22 mouse cellular contexts compared by ENCODE assay signal in genomic region chr9:28563066-28563683, GRCm38 (mm10).
DNase-seq lines count a peak whose midpoint lies in the region; ATAC-seq and TF ChIP-seq lines count a peak whose summit lies in the region.
"Had no signal": no experiment of that assay in that cellular context is flagged by ENCODE, and none has a peak within 500 bp of the region (broad histone marks: within the 10 kb centered on the region; RNA-seq: fewer than 3 reads in every experiment).

No protein-coding gene starts in this region.

- H3K27me3 ChIP-seq in intestine, embryonic 14.5 days (replicated peaks; ENCODE audit: control insufficient read depth, insufficient read depth, low read length), result no peaks in the 10 kb centered on the region
- no peaks in the 10 kb centered on the region for H3K27me3 ChIP-seq in intestine, postnatal 0 days (replicated peaks; ENCODE audit: control insufficient read depth, insufficient read depth, low read length)
- no peaks in the 10 kb centered on the region for H3K27me3 ChIP-seq in kidney, adult 2 months (replicated peaks; ENCODE audit: control insufficient read depth, insufficient read depth, low read length)
- H3K27me3 ChIP-seq in neural tube, embryonic 13.5 days, result no peaks in the 10 kb centered on the region
- no peaks in the 10 kb centered on the region for H3K27me3 ChIP-seq in neural tube, embryonic 15.5 days (replicated peaks)
- H3K27me3 ChIP-seq: hindbrain, embryonic 12.5 days; liver, embryonic 15.5 days; stomach, embryonic 15.5 days had no signal

- 26% methylated on average over 14 of the region's 14 CpGs for WGBS in intestine, embryonic 14.5 days
- WGBS in intestine, postnatal 0 days, result 15% methylated on average over 14 of the region's 14 CpGs
- 11% methylated on average over 14 of the region's 14 CpGs for WGBS in kidney, adult 2 months
- 13% methylated on average over 14 of the region's 14 CpGs for WGBS in neural tube, embryonic 13.5 days
- 10% methylated on average over 14 of the region's 14 CpGs for WGBS in neural tube, embryonic 15.5 days

- H3K4me1 ChIP-seq in intestine, embryonic 14.5 days (replicated peaks; ENCODE audit: control insufficient read depth, insufficient read depth, low read length), result no peaks in the 10 kb centered on the region
- H3K4me1 ChIP-seq in intestine, postnatal 0 days (replicated peaks; ENCODE audit: control insufficient read depth, insufficient read depth, low read length), result no peaks in the 10 kb centered on the region
- no peaks in the 10 kb centered on the region for H3K4me1 ChIP-seq in kidney, adult 2 months (ENCODE audit: control insufficient read depth, insufficient read depth, low read length)
- H3K4me1 ChIP-seq in neural tube, embryonic 13.5 days (replicated peaks), result peaks cover 19% of the 10 kb centered on the region
- H3K4me1 ChIP-seq in neural tube, embryonic 15.5 days, result peaks cover 10% of the 10 kb centered on the region
- H3K4me1 ChIP-seq: liver, embryonic 15.5 days; stomach, embryonic 15.5 days had no signal

- ATAC-seq in intestine, embryonic 14.5 days (replicated peaks; ENCODE audit: low FRiP score, low TSS enrichment, low read depth), result peak; percentile 53
- ATAC-seq in intestine, postnatal 0 days, result no peak
- peak; percentile 23; the same call in 1 of the 2 replicates for ATAC-seq in neural tube, embryonic 13.5 days (ENCODE audit: low read depth)
- no peak for ATAC-seq in neural tube, embryonic 15.5 days (ENCODE audit: low FRiP score)
- ATAC-seq: forebrain, embryonic 14.5 days had no signal

- H3K9ac ChIP-seq in intestine, embryonic 14.5 days (ENCODE audit: low read length), result no peak overlapping the region
- H3K9ac ChIP-seq in intestine, postnatal 0 days (ENCODE audit: low read depth, low read length), result no peak overlapping the region
- H3K9ac ChIP-seq in neural tube, embryonic 13.5 days, result no peak overlapping the region
- H3K9ac ChIP-seq in neural tube, embryonic 15.5 days (replicated peaks), result no peak overlapping the region
- H3K9ac ChIP-seq: hindbrain, embryonic 12.5 days; liver, embryonic 15.5 days; stomach, embryonic 15.5 days had no signal

- no peak overlapping the region for H3K4me3 ChIP-seq in intestine, embryonic 14.5 days (ENCODE audit: low read depth, low read length)
- H3K4me3 ChIP-seq in intestine, postnatal 0 days (ENCODE audit: low read depth, low read length), result no peak overlapping the region
- no peak overlapping the region for H3K4me3 ChIP-seq in kidney, adult 2 months (ENCODE audit: insufficient read depth, low read depth, low read length)
- no peak overlapping the region for H3K4me3 ChIP-seq in neural tube, embryonic 13.5 days
- H3K4me3 ChIP-seq in neural tube, embryonic 15.5 days (replicated peaks), result no peak overlapping the region
- H3K4me3 ChIP-seq: gastrocnemius, adult 2 months; hindbrain, embryonic 12.5 days; liver, embryonic 15.5 days; stomach, embryonic 15.5 days had no signal

- TF ChIP-seq CTCF in intestine, postnatal 0 days (IDR thresholded peaks at IDR 0.05; ENCODE audit: low read depth), result no peak
- no peak for TF ChIP-seq CTCF in kidney, adult 2 months (conservative IDR thresholded peaks at IDR 0.05; ENCODE audit: insufficient read depth, insufficient read length, low read depth, low read length)

- H3K36me3 ChIP-seq in intestine, embryonic 14.5 days (ENCODE audit: control insufficient read depth, insufficient read depth, low read length), result no peaks in the 10 kb centered on the region
- no peaks in the 10 kb centered on the region for H3K36me3 ChIP-seq in intestine, postnatal 0 days (ENCODE audit: control insufficient read depth, insufficient read depth)
- no peaks in the 10 kb centered on the region for H3K36me3 ChIP-seq in kidney, adult 2 months (ENCODE audit: control insufficient read depth, insufficient read depth, low read length)
- H3K36me3 ChIP-seq in neural tube, embryonic 13.5 days, result no peaks in the 10 kb centered on the region
- no peaks in the 10 kb centered on the region for H3K36me3 ChIP-seq in neural tube, embryonic 15.5 days
- H3K36me3 ChIP-seq: hindbrain, embryonic 12.5 days; liver, embryonic 15.5 days; stomach, embryonic 15.5 days had no signal

- no peak for TF ChIP-seq POLR2A in kidney, adult 2 months (IDR thresholded peaks at IDR 0.05; ENCODE audit: low read depth, low read length)

- H3K27ac ChIP-seq in intestine, embryonic 14.5 days (ENCODE audit: low read depth), result no peak overlapping the region
- H3K27ac ChIP-seq in intestine, postnatal 0 days (ENCODE audit: low read depth, low read length), result no peak overlapping the region
- no peak overlapping the region for H3K27ac ChIP-seq in kidney, adult 2 months (ENCODE audit: insufficient read depth, low read depth, low read length)
- peak overlapping the region; percentile 49 for H3K27ac ChIP-seq in neural tube, embryonic 13.5 days (replicated peaks)
- no peak overlapping the region for H3K27ac ChIP-seq in neural tube, embryonic 15.5 days (replicated peaks)
- H3K27ac ChIP-seq: gastrocnemius, adult 2 months; hindbrain, embryonic 12.5 days; liver, embryonic 15.5 days; macrophage; stomach, embryonic 15.5 days had no signal

- peak overlapping the region; percentile 20; the same call in 1 of the 2 replicates for H3K4me2 ChIP-seq in intestine, embryonic 14.5 days (ENCODE audit: low read length)
- no peak overlapping the region for H3K4me2 ChIP-seq in intestine, postnatal 0 days (replicated peaks; ENCODE audit: low read depth)
- peak overlapping the region; percentile 13; the same call in 1 of the 2 replicates for H3K4me2 ChIP-seq in neural tube, embryonic 13.5 days
- peak overlapping the region; percentile 24; the same call in 1 of the 2 replicates for H3K4me2 ChIP-seq in neural tube, embryonic 15.5 days
- H3K4me2 ChIP-seq: heart, embryonic 11.5 days; hindbrain, embryonic 12.5 days; liver, embryonic 15.5 days; stomach, embryonic 15.5 days had no signal

- no peak for DNase-seq in intestine, embryonic 14.5 days (ENCODE audit: low spot score)
- peak; percentile 9 to 15 for DNase-seq in kidney, postnatal 4 days
- no peak for DNase-seq in kidney, adult 2 months
- DNase-seq in neural tube, embryonic 10.5 days (ENCODE audit: extremely low spot score, low spot score), result no peak
- no peak for DNase-seq in right cerebral cortex, adult 18-20 months
- DNase-seq: adrenal gland, postnatal 14 days; cerebellum, adult 2 months; cerebellum, postnatal 25 days; gastrocnemius, adult 2 months; heart, postnatal 14 days; left cerebral cortex, postnatal 4 days; liver; thymus, postnatal 25 days had no signal

- H3K9me3 ChIP-seq in intestine, embryonic 14.5 days (ENCODE audit: control insufficient read depth, low read length), result no peaks in the 10 kb centered on the region
- no peaks in the 10 kb centered on the region for H3K9me3 ChIP-seq in intestine, postnatal 0 days (ENCODE audit: control insufficient read depth)
- H3K9me3 ChIP-seq in neural tube, embryonic 13.5 days, result no peaks in the 10 kb centered on the region
- no peaks in the 10 kb centered on the region for H3K9me3 ChIP-seq in neural tube, embryonic 15.5 days (replicated peaks)
- H3K9me3 ChIP-seq: hindbrain, embryonic 12.5 days; liver, embryonic 15.5 days; stomach, embryonic 15.5 days had no signal

Comparison
In these comparisons a context has a peak if more than half of its experiments do, and no peak if none do; other contexts are left out.
1. ATAC-seq: peak in intestine, embryonic 14.5 days (single experiment) and neural tube, embryonic 13.5 days (single experiment); none in intestine, postnatal 0 days (single experiment) and neural tube, embryonic 15.5 days (single experiment).
2. DNase-seq: peak in kidney, postnatal 4 days (2 of 2); none in intestine, embryonic 14.5 days (single experiment), kidney, adult 2 months (single experiment), neural tube, embryonic 10.5 days (single experiment) and right cerebral cortex, adult 18-20 months (single experiment).